ENCODE assay signal across 9 mouse cellular contexts in genomic region chr3:27189320-27190261, GRCm38 (mm10). TPM values are rescaled to one million over a fixed set of nuclear protein-coding genes. Genes with fewer than 3 reads are reported as not detected.
DNase-seq lines count a peak whose midpoint lies in the region; ATAC-seq and TF ChIP-seq lines count a peak whose summit lies in the region.
"Had no signal": no experiment of that assay in that cellular context is flagged by ENCODE, and none has a peak within 500 bp of the region (broad histone marks: within the 10 kb centered on the region; RNA-seq: fewer than 3 reads in every experiment).

No protein-coding gene starts in this region.

- TF ChIP-seq EP300 in liver, postnatal 0 days (IDR thresholded peaks at IDR 0.05; ENCODE audit: low read depth) = no peak

- H3K4me3 ChIP-seq in heart, embryonic 10.5 days = no peak overlapping the region
- no peak overlapping the region for H3K4me3 ChIP-seq in kidney, embryonic 16.5 days (ENCODE audit: low read length)
- H3K4me3 ChIP-seq in liver, postnatal 0 days (ENCODE audit: low read depth, low read length) = no peak overlapping the region
- H3K4me3 ChIP-seq: erythroblast, embryonic 14.5 days had no signal

- H3K27me3 ChIP-seq in heart, embryonic 10.5 days (ENCODE audit: insufficient read depth, poor library complexity, severe bottlenecking) = no peaks in the 10 kb centered on the region
- no peaks in the 10 kb centered on the region for H3K27me3 ChIP-seq in kidney, embryonic 16.5 days (ENCODE audit: insufficient read depth, low read length)
- H3K27me3 ChIP-seq in liver, postnatal 0 days (ENCODE audit: insufficient read depth, low read length) = no peaks in the 10 kb centered on the region

- peaks cover 31% of the 10 kb centered on the region for H3K4me1 ChIP-seq in heart, embryonic 10.5 days
- peaks cover 13% of the 10 kb centered on the region; the same call in 1 of the 2 replicates for H3K4me1 ChIP-seq in kidney, embryonic 16.5 days (ENCODE audit: insufficient read depth, low read length)
- peaks cover 38% of the 10 kb centered on the region for H3K4me1 ChIP-seq in liver, postnatal 0 days (ENCODE audit: insufficient read depth)

- 0 out of 2 replicates have a peak, but pooled peaks cover 2% of the 10 kb centered on the region for H3K36me3 ChIP-seq in heart, embryonic 10.5 days
- H3K36me3 ChIP-seq in kidney, embryonic 16.5 days (ENCODE audit: insufficient read depth, low read length) = no peaks in the 10 kb centered on the region
- 0 out of 2 replicates have a peak, but pooled peaks cover 7% of the 10 kb centered on the region for H3K36me3 ChIP-seq in liver, postnatal 0 days (replicated peaks; ENCODE audit: insufficient read depth, low read length)

- TF ChIP-seq CTCF in liver, postnatal 0 days (IDR thresholded peaks at IDR 0.05; ENCODE audit: low read depth) = no peak

- H3K9ac ChIP-seq in kidney, embryonic 16.5 days (replicated peaks; ENCODE audit: low read length) = no peak overlapping the region
- H3K9ac ChIP-seq in liver, postnatal 0 days (replicated peaks) = no peak overlapping the region

- no peak overlapping the region for H3K27ac ChIP-seq in heart, embryonic 10.5 days
- peak overlapping the region; percentile 76 for H3K27ac ChIP-seq in kidney, embryonic 16.5 days (ENCODE audit: low read length)
- peak overlapping the region; percentile 62 for H3K27ac ChIP-seq in liver, postnatal 0 days (ENCODE audit: low read depth)

- no peaks in the 10 kb centered on the region for H3K9me3 ChIP-seq in heart, embryonic 10.5 days
- no peaks in the 10 kb centered on the region for H3K9me3 ChIP-seq in kidney, embryonic 16.5 days (ENCODE audit: low read length)
- H3K9me3 ChIP-seq in liver, postnatal 0 days (ENCODE audit: low read length) = no peaks in the 10 kb centered on the region

- ATAC-seq in kidney, embryonic 16.5 days (ENCODE audit: low FRiP score, low TSS enrichment) = peak; percentile 32; the same call in 1 of the 2 replicates
- ATAC-seq in liver, postnatal 0 days = peak; percentile 60

- WGBS in heart, embryonic 10.5 days = 76% methylated on average over 14 of the region's 14 CpGs
- WGBS in kidney, embryonic 16.5 days = 61% methylated on average over 14 of the region's 14 CpGs
- WGBS in liver, postnatal 0 days (ENCODE audit: insufficient replicate concordance) = 57% methylated on average over 14 of the region's 14 CpGs

- H3K4me2 ChIP-seq in kidney, embryonic 16.5 days (replicated peaks; ENCODE audit: low read depth, low read length) = no peak overlapping the region
- no peak overlapping the region for H3K4me2 ChIP-seq in liver, postnatal 0 days (ENCODE audit: low read depth, low read length)

- peak; percentile 81 to 89 for DNase-seq in heart, adult 18-20 months
- DNase-seq in heart, embryonic 10.5 days (ENCODE audit: low spot score) = no peak
- peak; percentile 91 for DNase-seq in adrenal gland, postnatal 10 days
- peak; percentile 66 to 67 for DNase-seq in frontal cortex, postnatal 25 days (ENCODE audit: low spot score in 2 of 2)
- DNase-seq in liver, postnatal 0 days = peak; percentile 77
- peak; percentile 92 for DNase-seq in right cerebral cortex, postnatal 14 days
- no peak for DNase-seq in yolk sac, embryonic 10.5 days (ENCODE audit: low spot score)

RNA-seq across cellular contexts. Expression of gene Nceh1, which starts 6.8 kb away (rescaled TPM):
- 100 to 1,000 TPM; 227 to 231 TPM for total RNA-seq in heart, adult 18-20 months (2021)
- 6.9 and 9.9 TPM in 2 replicates for polyA plus RNA-seq in heart, embryonic 10.5 days (2016; fragmentation: Nextera tagmentation; extraction: Ambion mirVana)
- 10 to 100 TPM; 65.9 to 80.9 TPM for total RNA-seq in adrenal gland, postnatal 10 days (2021)
- 25.3 and 26.6 TPM in 2 replicates for polyA plus RNA-seq in kidney, embryonic 16.5 days (2015; fragmentation: Nextera tagmentation; extraction: Ambion mirVana)
- polyA plus RNA-seq in liver, postnatal 0 days (2015; fragmentation: Nextera tagmentation; extraction: Ambion mirVana) = 18.2 and 23.9 TPM in 2 replicates

RNA-seq across cellular contexts. Expression of gene Ect2, which starts 35.9 kb away (rescaled TPM):
- under 1 TPM; 0.59 to 0.65 TPM for total RNA-seq in heart, adult 18-20 months (2021)
- polyA plus RNA-seq in heart, embryonic 10.5 days (2016; fragmentation: Nextera tagmentation; extraction: Ambion mirVana) = 59.6 and 66.6 TPM in 2 replicates
- 10 to 100 TPM; 13.2 to 17.2 TPM for total RNA-seq in adrenal gland, postnatal 10 days (2021)
- 58.9 and 63.9 TPM in 2 replicates for polyA plus RNA-seq in kidney, embryonic 16.5 days (2015; fragmentation: Nextera tagmentation; extraction: Ambion mirVana)
- polyA plus RNA-seq in liver, postnatal 0 days (2015; fragmentation: Nextera tagmentation; extraction: Ambion mirVana) = 10.1 and 12.5 TPM in 2 replicates

Comparison
In these comparisons a context has a peak if more than half of its experiments do, and no peak if none do; other contexts are left out.
1. DNase-seq: peak in heart, adult 18-20 months (2 of 2), adrenal gland, postnatal 10 days (single experiment), frontal cortex, postnatal 25 days (2 of 2), liver, postnatal 0 days (single experiment) and right cerebral cortex, postnatal 14 days (single experiment); none in heart, embryonic 10.5 days (single experiment) and yolk sac, embryonic 10.5 days (single experiment).